Mouse (Mus musculus) liver, adult 2 months (tissue): ENCODE results near the gene Zscan26.

Experiments used
- CTCF ChIP-seq: fragments of 200-500 bp; IDR thresholded peaks from 2 replicates; pipeline ENCODE4 v1.5.1; 2011; ENCODE audit warnings: low read depth, low read length, control low read depth
- POLR2A ChIP-seq: fragments of 200-500 bp; IDR thresholded peaks from 2 replicates; pipeline ENCODE4 v1.6.1; 2011; ENCODE audit warnings: low read length, control low read depth; ENCODE audit not compliant: insufficient read depth; ENCODE audit errors: extremely low read depth

DNA sequence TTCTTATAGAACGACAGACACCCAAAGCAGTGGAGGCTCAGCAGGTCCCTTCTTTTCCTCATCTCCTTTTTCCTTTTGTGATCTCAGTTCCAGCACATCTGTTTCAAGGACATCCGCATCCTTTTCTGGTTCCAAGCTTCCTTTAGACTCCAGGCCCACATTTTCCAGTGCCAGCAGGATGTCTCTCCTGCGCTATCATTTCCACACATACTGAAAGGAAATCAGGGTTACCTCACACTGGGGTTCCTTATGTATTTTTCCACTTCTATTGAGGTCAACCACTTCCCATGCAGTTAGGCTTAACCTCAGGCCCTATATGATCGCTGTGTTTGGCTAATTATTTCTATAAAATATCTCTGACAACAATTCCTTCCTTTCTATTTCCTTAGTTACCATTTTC, 18.1 kb downstream of the Zscan26 start:
- no peak for TF ChIP-seq POLR2A
- no peak for TF ChIP-seq CTCF
